Mouse (Mus musculus): ENCODE measurements around the gene Smc2.

DNA sequence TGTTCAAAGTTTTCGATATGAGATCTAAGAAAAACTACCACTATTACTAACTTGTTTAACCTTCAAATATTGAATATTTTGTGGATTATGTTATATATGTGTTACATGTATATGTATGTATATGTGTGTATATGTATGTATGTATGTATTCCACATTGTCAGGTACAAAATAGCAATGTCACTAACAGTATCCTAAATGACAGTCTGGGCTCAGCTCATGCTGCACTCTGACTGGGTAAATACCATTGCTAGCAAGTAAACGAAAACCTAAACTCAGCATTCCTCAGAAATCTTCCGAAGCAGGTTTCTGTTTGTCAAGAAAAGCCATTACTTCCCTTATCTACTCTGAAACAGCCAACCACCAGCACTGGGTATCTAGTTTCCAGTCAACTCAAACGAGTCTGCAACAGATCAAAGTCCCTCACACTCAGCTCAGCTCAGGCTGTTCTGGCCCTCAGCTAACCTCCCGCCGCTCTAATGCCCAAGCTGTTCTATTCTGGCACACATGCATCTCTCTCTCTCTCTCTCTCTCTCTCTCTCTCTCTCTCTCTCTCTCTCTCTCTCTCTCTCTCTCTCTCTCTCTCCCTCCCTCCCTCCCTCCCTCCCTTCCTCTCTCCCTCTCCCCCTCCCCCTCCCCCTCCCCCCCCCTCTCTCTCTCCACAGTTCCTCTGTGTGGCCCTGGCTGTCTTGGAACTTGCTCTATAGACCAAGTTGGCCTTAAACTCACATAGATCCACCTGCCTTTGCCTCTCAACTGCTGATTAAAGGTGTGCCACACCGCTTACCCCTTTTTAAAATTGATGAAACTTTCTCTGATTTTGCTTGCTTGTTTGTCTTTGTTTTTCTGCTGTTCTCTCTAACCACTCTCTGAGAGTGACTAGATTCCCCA is 9.5 kb upstream of the Smc2 start:
- no peak for TF ChIP-seq CTCF (IDR thresholded peaks at IDR 0.05; ENCODE audit: low read depth)
- no peak for TF ChIP-seq EP300 (IDR thresholded peaks at IDR 0.05; ENCODE audit: low read depth)
